Mouse (Mus musculus): ENCODE data around the gene H2-T22.
"Not testable (repeated sequence)": the region's sequence is repeated elsewhere in the genome, so short reads cannot be mapped to it uniquely, and the experiment has no call there.

DNA sequence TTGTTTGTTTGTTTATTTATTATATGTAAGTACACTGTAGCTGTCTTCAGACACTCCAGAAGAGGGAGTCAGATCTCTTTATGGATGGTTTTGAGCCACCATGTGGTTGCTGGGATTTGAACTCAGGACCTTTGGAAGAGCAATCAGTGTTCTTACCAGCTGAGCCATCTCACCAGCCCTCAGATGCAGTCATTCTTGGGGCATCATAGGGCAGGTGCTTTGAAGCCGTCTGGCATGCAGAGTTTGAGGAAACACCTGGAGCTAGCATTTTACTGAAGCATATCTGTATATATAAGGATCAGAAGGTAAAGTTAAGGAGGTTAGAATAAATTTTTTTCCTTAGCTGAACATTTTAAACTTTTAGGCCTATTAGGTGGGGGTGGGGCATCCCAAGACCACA, 43.4 kb upstream of the H2-T22 start:
- not testable (repeated sequence) for TF ChIP-seq CTCF, POLR2A (IDR thresholded peaks at IDR 0.05; ENCODE audit: insufficient read depth, low read depth, low read length)

Data from olfactory bulb, adult 2 months (tissue).